Mouse (Mus musculus) kidney, embryonic 14.5 days (tissue): ENCODE measurements at regions not wholly inside any gene's neighbourhood (a gene's known extent, or its start where the extent isn't known, plus 50 kb on each side); places are given as distances from the start of the nearest gene placed in this dataset.

ENCODE experiments used
- ATAC-seq: fragments of 200-750 bp; cut with Nextera tagmentation; 2 replicates; pipeline ENCODE4 v1.8.0; 2017; ENCODE audit warnings: moderate number of reproducible peaks, mild to moderate bottlenecking, moderate TSS enrichment, moderate library complexity; ENCODE audit not compliant: low FRiP score, low TSS enrichment
- H3K27ac ChIP-seq: fragments of 300-500 bp; sonication (generic); 2 replicates; pipeline ENCODE4 v1.5.1; 2014; ENCODE audit warnings: low read depth, mild to moderate bottlenecking, low read length, moderate library complexity, mixed read lengths
- H3K27me3 ChIP-seq: fragments of 300-500 bp; sonication (generic); 2 replicates; pipeline ENCODE4 v1.6.1; 2014; ENCODE audit warnings: mild to moderate bottlenecking, low read length; ENCODE audit not compliant: control insufficient read depth, insufficient read depth
- H3K36me3 ChIP-seq: fragments of 300-500 bp; sonication (generic); 2 replicates; pipeline ENCODE4 v1.6.1; 2014; ENCODE audit warnings: low read length, mixed read lengths; ENCODE audit not compliant: control insufficient read depth, insufficient read depth
- H3K4me1 ChIP-seq: fragments of 300-500 bp; sonication (generic); 2 replicates; pipeline ENCODE4 v1.6.1; 2014; ENCODE audit warnings: low read length, mixed read lengths; ENCODE audit not compliant: control insufficient read depth, insufficient read depth
- H3K4me2 ChIP-seq: fragments of 300-500 bp; sonication (generic); replicated peaks from 2 replicates; pipeline ENCODE4 v1.6.1; 2014; ENCODE audit warnings: low read depth, mild to moderate bottlenecking, low read length
- H3K4me3 ChIP-seq: fragments of 300-500 bp; sonication (generic); 2 replicates; pipeline ENCODE4 v1.5.1; 2014; ENCODE audit warnings: mild to moderate bottlenecking, low read length
- H3K9ac ChIP-seq: fragments of 300-500 bp; sonication (generic); 2 replicates; pipeline ENCODE4 v1.6.1; 2014; ENCODE audit warnings: low read depth, mild to moderate bottlenecking, low read length, moderate library complexity
- H3K9me3 ChIP-seq: fragments of 300-500 bp; sonication (generic); 2 replicates; pipeline ENCODE4 v1.6.1; 2016; ENCODE audit warnings: low read length; ENCODE audit not compliant: control insufficient read depth
- WGBS: fragments of 180-500 bp; shearing (Covaris S2); extraction: QIAGEN DNeasy Blood & Tissue Kit; methylation state at CpG from one replicate; pipeline ENCODE4 v1.1.7; 2014; 5-methylcytosine and 5-hydroxymethylcytosine counted together

DNA sequence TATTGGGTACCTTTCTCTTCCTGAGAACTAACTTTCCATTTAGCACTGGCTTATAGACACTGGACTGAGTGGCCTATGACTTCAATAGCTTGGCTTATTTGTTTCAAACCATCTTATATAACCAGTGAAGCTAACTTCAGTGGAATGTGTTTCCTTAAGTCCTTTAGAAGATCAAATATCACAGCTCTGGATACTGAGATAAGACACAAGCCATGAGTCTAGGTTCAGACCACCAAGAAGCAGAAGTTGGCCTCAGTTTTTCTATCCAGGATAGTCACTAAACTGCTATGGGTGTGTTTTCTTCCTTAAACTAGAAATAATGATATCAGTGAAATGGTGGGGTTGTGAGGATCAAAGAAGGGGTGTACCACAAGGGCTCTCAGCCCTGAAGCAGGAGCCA is 436.4 kb upstream of the B3galt2 start:
- ATAC-seq: no peak
- no peaks in the 10 kb centered on the region for H3K27me3 ChIP-seq
- no peak overlapping the region for H3K9ac ChIP-seq
- no peak overlapping the region for H3K4me2 ChIP-seq
- no peaks in the 10 kb centered on the region for H3K4me1 ChIP-seq
- no peaks in the 10 kb centered on the region for H3K9me3 ChIP-seq
- no peak overlapping the region for H3K27ac ChIP-seq
- no peak overlapping the region for H3K4me3 ChIP-seq
- H3K36me3 ChIP-seq: no peaks in the 10 kb centered on the region

DNA sequence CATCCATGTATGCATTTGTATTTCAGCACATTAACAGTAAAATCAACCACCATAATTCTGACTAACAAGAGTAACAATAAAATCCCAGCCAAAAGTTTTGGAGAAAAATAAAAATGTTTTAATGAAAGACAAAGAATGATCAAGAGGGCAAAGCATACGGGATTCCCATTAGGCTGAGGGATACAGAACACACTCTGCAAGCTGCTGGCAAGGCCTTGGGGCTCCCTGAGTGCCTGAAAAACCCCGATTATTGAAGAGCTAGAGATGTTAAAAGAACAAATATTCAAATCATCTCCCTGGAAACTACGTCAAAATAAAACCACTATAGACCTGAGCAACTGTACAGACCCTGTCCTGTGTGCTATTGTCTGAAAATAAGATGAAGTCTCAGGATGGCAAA is 433.5 kb upstream of the B3galt2 start:
- Histone ChIP-seq H3K9me3 (no peaks in the 10 kb centered on the region), H3K9ac (no peak overlapping the region), H3K27me3 (no peaks in the 10 kb centered on the region), H3K27ac (no peak overlapping the region), H3K4me3 (no peak overlapping the region), H3K36me3 (no peaks in the 10 kb centered on the region), H3K4me1 (no peaks in the 10 kb centered on the region), H3K4me2 (no peak overlapping the region)
- no peak for ATAC-seq
- WGBS: 81% methylated on average over 3 of the region's 3 CpGs

- H3K27ac ChIP-seq: no peak overlapping the region
- no peak overlapping the region for H3K4me2 ChIP-seq
- 66% methylated on average over 6 of the region's 6 CpGs for WGBS
- no peaks in the 10 kb centered on the region for H3K4me1 ChIP-seq
- H3K4me3 ChIP-seq: no peak overlapping the region
- ATAC-seq: no peak
- no peak overlapping the region for H3K9ac ChIP-seq
- H3K27me3 ChIP-seq: no peaks in the 10 kb centered on the region
- no peaks in the 10 kb centered on the region for H3K9me3 ChIP-seq
- H3K36me3 ChIP-seq: no peaks in the 10 kb centered on the region
Measured at GRCm38 (mm10) chr1:143207399-143208065, 432.9 kb upstream of the B3galt2 start.

- Histone ChIP-seq H3K27ac (no peak overlapping the region), H3K27me3 (no peaks in the 10 kb centered on the region), H3K4me1 (no peaks in the 10 kb centered on the region), H3K4me3 (no peak overlapping the region), H3K4me2 (no peak overlapping the region), H3K36me3 (no peaks in the 10 kb centered on the region), H3K9ac (no peak overlapping the region), H3K9me3 (no peaks in the 10 kb centered on the region)
- ATAC-seq: no peak
Measured at GRCm38 (mm10) chr1:143217401-143217800, 423.1 kb upstream of the B3galt2 start.

DNA sequence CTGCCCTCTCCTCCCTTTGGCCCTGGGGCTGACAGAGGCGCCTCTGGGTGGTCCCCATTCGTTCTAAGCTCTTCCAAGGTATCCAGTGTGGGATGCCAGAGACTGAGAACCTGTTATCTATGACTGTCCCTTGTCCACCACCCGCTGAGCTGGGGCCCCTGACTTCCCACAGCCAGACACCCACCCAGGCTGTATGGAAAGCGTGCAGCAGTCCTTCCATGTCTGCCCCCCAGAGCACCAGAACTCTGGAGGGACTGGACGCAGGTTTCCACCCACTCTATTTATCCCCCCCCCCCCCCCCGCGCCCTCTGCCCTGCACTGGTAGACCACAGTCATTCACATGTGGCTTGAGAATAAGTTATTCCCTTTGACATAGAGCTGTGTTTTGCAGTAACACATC is 408.5 kb upstream of the B3galt2 start:
- H3K4me3 ChIP-seq: no peak overlapping the region
- no peaks in the 10 kb centered on the region for H3K27me3 ChIP-seq
- no peak for ATAC-seq
- no peaks in the 10 kb centered on the region for H3K36me3 ChIP-seq
- H3K27ac ChIP-seq: no peak overlapping the region
- H3K4me1 ChIP-seq: no peaks in the 10 kb centered on the region
- no peak overlapping the region for H3K9ac ChIP-seq
- WGBS: 88% methylated on average over 7 of the region's 7 CpGs
- no peak overlapping the region for H3K4me2 ChIP-seq
- no peaks in the 10 kb centered on the region for H3K9me3 ChIP-seq

GRCm38 (mm10) chr1:143258470-143259215 is 381.8 kb upstream of the B3galt2 start:
- H3K27me3 ChIP-seq: no peaks in the 10 kb centered on the region
- no peak overlapping the region for H3K27ac ChIP-seq
- no peak for ATAC-seq
- no peak overlapping the region for H3K4me2 ChIP-seq
- 86% methylated on average over 5 of the region's 5 CpGs for WGBS
- no peak overlapping the region for H3K4me3 ChIP-seq
- H3K9me3 ChIP-seq: no peaks in the 10 kb centered on the region
- no peak overlapping the region for H3K9ac ChIP-seq
- no peaks in the 10 kb centered on the region for H3K4me1 ChIP-seq
- no peaks in the 10 kb centered on the region for H3K36me3 ChIP-seq

GRCm38 (mm10) chr1:143263263-143264038 is 377.0 kb upstream of the B3galt2 start:
- no peaks in the 10 kb centered on the region for H3K9me3 ChIP-seq
- 77% methylated on average over 11 of the region's 11 CpGs for WGBS
- no peak overlapping the region for H3K9ac ChIP-seq
- no peak overlapping the region for H3K4me3 ChIP-seq
- ATAC-seq: no peak
- H3K36me3 ChIP-seq: no peaks in the 10 kb centered on the region
- H3K4me2 ChIP-seq: no peak overlapping the region
- H3K27ac ChIP-seq: no peak overlapping the region
- no peaks in the 10 kb centered on the region for H3K4me1 ChIP-seq
- H3K27me3 ChIP-seq: no peaks in the 10 kb centered on the region

DNA sequence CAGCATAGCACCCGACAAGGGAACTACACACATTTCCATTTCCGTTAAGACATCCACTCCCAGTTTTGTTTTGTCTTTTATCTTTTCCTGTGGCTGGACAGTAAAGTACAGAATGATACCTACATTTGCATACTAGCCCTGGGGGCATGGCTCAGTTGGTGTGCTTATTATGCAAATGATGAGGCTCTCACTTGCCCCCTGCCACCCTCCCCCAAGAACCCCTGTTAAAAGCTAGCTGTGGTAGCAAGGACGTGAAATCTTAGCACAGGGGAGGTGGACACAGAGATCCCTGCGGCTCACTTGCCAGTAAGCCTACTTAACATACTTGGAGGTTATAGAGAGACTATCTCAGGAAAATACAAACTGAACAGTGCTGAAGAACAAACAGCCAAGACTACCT is 375.2 kb upstream of the B3galt2 start:
- Histone ChIP-seq H3K4me1 (no peaks in the 10 kb centered on the region), H3K9me3 (no peaks in the 10 kb centered on the region), H3K27me3 (no peaks in the 10 kb centered on the region), H3K27ac (no peak overlapping the region), H3K4me2 (no peak overlapping the region), H3K9ac (no peak overlapping the region), H3K4me3 (no peak overlapping the region), H3K36me3 (no peaks in the 10 kb centered on the region)
- 78% methylated on average over 4 of the region's 4 CpGs for WGBS
- ATAC-seq: no peak
